Mouse (Mus musculus): ENCODE data around the gene Ccdc103. TPM values are rescaled to one million over a fixed set of nuclear protein-coding genes. Genes with fewer than 3 reads are reported as not detected.

Gene Ccdc103
- total RNA-seq, 4 experiments from 2014 or later, result 0.30 to 0.35 (median 0.34) TPM; not detected in 1

GRCm38 (mm10) chr11:102890096-102890495, 9.1 kb downstream of the Ccdc103 start:
- DNase-seq (ENCODE audit: low spot score), result no peak

- DNase-seq (ENCODE audit: low spot score), result peak; percentile 47
These were observed 12.1 kb downstream of the Ccdc103 start for GRCm38 (mm10) chr11:102893015-102893651.

GRCm38 (mm10) chr11:102894716-102895115, 13.7 kb downstream of the Ccdc103 start:
- no peak for DNase-seq (ENCODE audit: low spot score)

DNA sequence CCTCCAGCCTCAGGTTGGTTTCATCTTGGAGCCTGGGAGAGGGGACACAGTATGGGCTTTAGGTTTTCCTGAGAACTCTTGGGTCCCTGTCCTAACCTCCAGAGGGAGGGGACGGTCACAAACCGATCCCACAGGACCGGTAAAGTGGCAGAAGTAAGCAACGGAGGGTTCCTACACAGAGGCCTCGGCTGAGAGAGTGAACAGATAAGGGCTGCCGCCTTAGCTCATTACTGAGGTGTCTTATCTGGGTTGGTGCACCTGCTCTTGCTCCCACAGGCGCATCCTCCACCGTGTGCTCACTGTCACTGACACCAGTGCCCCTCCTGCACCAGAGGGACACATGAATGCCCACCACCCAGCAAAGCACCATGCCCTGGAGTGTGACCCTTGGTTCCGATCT, 14.8 kb downstream of the Ccdc103 start:
- DNase-seq (ENCODE audit: low spot score), result no peak

GRCm38 (mm10) chr11:102896641-102897040, 15.6 kb downstream of the Ccdc103 start:
- no peak for DNase-seq (ENCODE audit: low spot score)

GRCm38 (mm10) chr11:102898408-102898807, 17.4 kb downstream of the Ccdc103 start:
- no peak for DNase-seq (ENCODE audit: low spot score)

DNA sequence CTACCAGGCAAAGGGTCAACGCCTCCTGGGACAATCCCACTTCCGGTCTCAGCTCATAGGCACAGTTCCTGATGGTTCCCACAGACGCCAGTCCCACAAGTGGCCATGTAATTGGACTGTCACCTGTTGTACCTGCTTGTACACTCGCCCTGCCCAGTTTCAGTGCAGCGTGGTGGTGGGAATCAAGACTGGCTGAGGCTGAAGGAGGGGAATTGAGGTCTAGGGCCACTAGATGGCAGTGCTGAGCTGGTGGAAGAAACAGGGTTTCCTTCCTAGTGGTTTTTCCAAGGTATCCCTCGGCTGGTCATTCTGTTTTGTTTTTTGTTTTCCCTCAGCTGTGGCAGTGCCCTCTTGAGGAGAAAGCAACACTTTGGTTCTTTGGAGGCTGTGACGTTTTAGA, 19.8 kb downstream of the Ccdc103 start, which contains the start of gene Gfap:
Gene Gfap, minus strand, starts transcription at position 150 of the 400 bp plus-strand sequence.
- peak; percentile 69 for DNase-seq (ENCODE audit: low spot score)

- DNase-seq (ENCODE audit: low spot score), result no peak
These were observed 20.2 kb downstream of the Ccdc103 start for GRCm38 (mm10) chr11:102901199-102901598.

DNA sequence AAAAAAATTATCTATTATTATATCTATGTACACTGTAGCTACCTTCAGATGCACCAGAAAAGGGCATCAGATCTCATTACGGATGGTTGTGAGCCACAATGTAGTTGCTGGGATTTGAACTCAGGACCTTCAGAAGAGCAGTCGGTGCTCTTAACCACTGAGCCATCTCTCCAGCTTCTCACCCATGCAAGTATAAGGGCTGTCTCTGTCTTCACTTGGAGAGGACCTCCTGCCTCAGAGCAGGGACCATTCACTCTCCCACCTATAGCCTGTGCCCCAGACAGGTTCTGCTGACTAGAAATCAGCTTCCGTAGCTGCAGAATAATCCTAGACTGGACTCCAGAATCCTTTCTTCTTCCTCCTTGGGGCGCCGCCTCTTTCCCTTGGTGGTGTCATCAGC, 21.1 kb downstream of the Ccdc103 start:
- no peak for DNase-seq (ENCODE audit: low spot score)

GRCm38 (mm10) chr11:102903654-102904053, 22.6 kb downstream of the Ccdc103 start:
- no peak for DNase-seq (ENCODE audit: low spot score)

DNA sequence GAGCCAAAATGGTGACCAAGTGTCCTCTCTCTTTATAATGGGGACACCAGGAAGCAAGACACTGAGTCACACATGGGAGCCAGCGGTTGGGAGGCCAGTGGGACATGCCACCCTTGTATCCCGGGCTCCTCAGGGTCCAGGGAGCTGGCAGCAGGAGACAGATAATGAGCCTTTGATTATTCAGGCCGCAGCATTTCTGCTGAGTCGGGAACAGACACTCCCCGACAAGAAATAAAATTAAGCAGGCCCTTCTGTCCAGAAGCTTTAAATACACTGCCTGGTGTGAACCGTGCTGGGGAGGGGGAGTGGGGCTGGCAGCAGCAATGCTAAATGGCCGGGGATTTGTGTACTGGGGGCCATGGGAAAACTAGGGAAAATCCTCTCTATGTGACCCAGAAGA, 30.4 kb downstream of the Ccdc103 start:
- no peak for DNase-seq (ENCODE audit: low spot score)

GRCm38 (mm10) chr11:102915380-102915779, 34.4 kb downstream of the Ccdc103 start:
- DNase-seq (ENCODE audit: low spot score), result no peak

DNA sequence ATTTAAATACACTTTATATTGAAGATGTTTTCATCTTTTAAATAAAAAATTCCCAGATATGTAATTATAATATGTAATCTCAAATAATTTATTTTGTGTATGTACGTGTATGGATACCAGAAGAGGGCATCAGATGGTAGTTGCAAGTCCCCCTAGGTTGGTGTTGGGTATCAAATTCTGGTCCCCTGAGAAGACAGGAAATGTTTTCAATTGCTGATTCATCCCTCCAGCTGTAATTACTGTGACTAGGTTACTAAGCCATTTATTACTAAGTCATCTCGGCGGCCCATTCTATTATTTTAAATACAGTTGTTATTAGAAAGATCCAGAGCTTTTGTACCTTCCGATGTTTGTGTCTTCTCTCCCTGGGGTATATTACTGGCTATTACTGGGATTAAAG, 37.1 kb downstream of the Ccdc103 start:
- no peak for DNase-seq (ENCODE audit: low spot score)

GRCm38 (mm10) chr11:102921491-102921890, 40.5 kb downstream of the Ccdc103 start:
- DNase-seq (ENCODE audit: low spot score), result no peak

GRCm38 (mm10) chr11:102924557-102925350, 43.8 kb downstream of the Ccdc103 start, which contains the start of gene Kif18b:
Gene Kif18b, minus strand, starts transcription at chr11:102925124.
- peak; percentile 93 for DNase-seq (ENCODE audit: low spot score)

DNA sequence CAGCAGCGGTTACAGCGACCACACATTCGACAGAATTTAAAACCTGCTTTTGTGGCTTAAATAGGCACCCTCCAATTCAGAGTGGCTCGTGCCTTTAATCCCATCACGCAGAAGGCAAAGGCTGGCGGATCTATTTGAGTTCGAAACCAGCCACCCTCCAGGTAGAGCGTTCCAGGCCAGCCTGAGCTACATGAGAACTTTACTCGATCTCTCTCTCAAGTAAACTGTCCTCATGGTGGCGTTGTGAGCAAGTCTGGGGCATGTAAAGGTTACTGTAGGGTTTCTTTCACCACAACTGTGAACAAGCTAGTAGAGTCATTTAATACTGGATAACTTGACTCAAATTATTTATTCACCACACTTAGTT, 44.3 kb downstream of the Ccdc103 start:
- no peak for DNase-seq (ENCODE audit: low spot score)

GRCm38 (mm10) chr11:102930672-102931071, 49.7 kb downstream of the Ccdc103 start:
- peak; percentile 11 for DNase-seq (ENCODE audit: low spot score)

Other genes starting within 250 kb of the Ccdc103 start
- gene Meioc, start 217.5 kb upstream of the Ccdc103 start, total RNA-seq (2022), result not detected
- gene Ccdc43, start 183.4 kb upstream of the Ccdc103 start, total RNA-seq (2022), result 10 to 100 TPM; 21.0 to 25.0 (median 22.0) TPM
- 1 to 10 TPM; 4.4 to 6.8 (median 6.0) TPM for gene Adam11, start 119.8 kb upstream of the Ccdc103 start, total RNA-seq (2022)
- 10 to 100 TPM; 13.9 to 25.4 (median 20.5) TPM for gene Gjc1, start 61.5 kb upstream of the Ccdc103 start, total RNA-seq (2022)
- 10 to 100 TPM in 2 of 4 experiments, 1 to 10 TPM in 2; 6.3 to 15.9 (median 10.3) TPM for gene Higd1b, start 45.4 kb upstream of the Ccdc103 start, total RNA-seq (2022)
- gene Eftud2, start 219 bp upstream of the Ccdc103 start, total RNA-seq (2022), result 10 to 100 TPM; 33.4 to 37.9 (median 35.2) TPM
- gene Fam187a, start 4.0 kb downstream of the Ccdc103 start, total RNA-seq (2022), result not detected
- gene Gfap, start 19.7 kb downstream of the Ccdc103 start, total RNA-seq (2022), result under 1 TPM; 0.09 to 0.38 (median 0.27) TPM
- under 1 TPM in 3 of 4 experiments, not detected in 1; 0.08 to 0.37 (median 0.13) TPM for gene Kif18b, start 43.9 kb downstream of the Ccdc103 start, total RNA-seq (2022)
- not detected for gene C1ql1, start 65.5 kb downstream of the Ccdc103 start, total RNA-seq (2022)
- gene Nmt1, start 147.0 kb downstream of the Ccdc103 start, total RNA-seq (2022), result 10 to 100 TPM; 67.2 to 74.7 (median 70.0) TPM
- 10 to 100 TPM; 54.2 to 95.5 (median 77.9) TPM for gene Dcakd, start 147.1 kb downstream of the Ccdc103 start, total RNA-seq (2022)
- gene Plcd3, start 220.5 kb downstream of the Ccdc103 start, total RNA-seq (2022), result 10 to 100 TPM; 10.7 to 19.1 (median 12.1) TPM
- 10 to 100 TPM; 24.1 to 39.8 (median 32.0) TPM for gene Acbd4, start 220.5 kb downstream of the Ccdc103 start, total RNA-seq (2022)
- 10 to 100 TPM; 15.9 to 18.6 (median 17.0) TPM for gene Hexim1, start 235.0 kb downstream of the Ccdc103 start, total RNA-seq (2022)